Mouse (Mus musculus) liver, postnatal 0 days (tissue): ENCODE measurements around the gene Foxc1.

Experiments
- CTCF ChIP-seq: sonication (generic); IDR thresholded peaks from 2 replicates; pipeline ENCODE4 v1.5.1; 2016; ENCODE audit warnings: antibody characterized with exemption, low read depth
- EP300 ChIP-seq: IDR thresholded peaks from 2 replicates; pipeline ENCODE4 v1.6.1; 2016; ENCODE audit warnings: antibody characterized with exemption, low read depth, mild to moderate bottlenecking

DNA sequence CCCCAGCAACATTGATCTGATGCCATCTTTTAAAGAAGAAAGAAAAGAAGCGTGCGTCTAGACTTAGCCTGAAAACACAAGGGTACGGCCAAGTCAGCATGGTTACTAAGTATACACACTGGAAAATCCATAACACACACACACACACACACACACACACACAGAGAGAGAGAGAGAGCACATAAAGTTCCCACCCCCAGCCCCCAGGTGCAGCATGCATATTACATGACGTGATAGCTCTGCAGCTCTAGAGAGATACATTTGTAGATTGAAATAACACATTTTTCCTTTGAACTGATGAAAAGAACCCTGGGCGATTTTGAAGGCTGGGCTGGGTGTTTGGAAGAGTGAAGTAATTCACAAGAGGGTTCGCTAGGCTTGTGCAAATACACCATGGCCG, 21.7 kb upstream of the Foxc1 start:
- TF ChIP-seq CTCF = no peak
- TF ChIP-seq EP300 = no peak
